Mouse (Mus musculus) left cerebral cortex, adult 18-20 months (tissue): Measurements from ENCODE around the gene Snupn. TPM values are rescaled to one million over a fixed set of nuclear protein-coding genes. Genes with fewer than 3 reads are reported as not detected.
"Not testable (repeated sequence)": the region's sequence is repeated elsewhere in the genome, so short reads cannot be mapped to it uniquely, and the experiment has no call there.

Experiments used
- DNase-seq, 2 experiments: peaks; one replicate each; pipeline ENCODE4 v3.0.0; 2021 to 2022; ENCODE audit warnings: low spot score in 2 of 2, mixed read lengths in 1 of 2
- total RNA-seq, 2 experiments: library from RNA; stranded (reverse); gene quantifications; 2 replicates each; pipeline ENCODE4 v1.2.3; 2021

Snupn gene
- total RNA-seq, 2 experiments from 2014 or later = 16.1 to 16.7 TPM

GRCm38 (mm10) chr9:56995198-56996027, 44.7 kb downstream of the Snupn start:
- peak; percentile 23 to 52 for DNase-seq

- DNase-seq = peak; percentile 11 to 12
Measured at GRCm38 (mm10) chr9:56996028-56996346, 45.3 kb downstream of the Snupn start.

- not testable (repeated sequence) for DNase-seq
Measured at GRCm38 (mm10) chr9:56997206-56997605, 46.5 kb downstream of the Snupn start.

- no peak for DNase-seq
Measured at GRCm38 (mm10) chr9:57003011-57003410, 52.3 kb downstream of the Snupn start.

- DNase-seq = no peak
Measured at GRCm38 (mm10) chr9:57012393-57012792, 61.7 kb downstream of the Snupn start.

- DNase-seq = no peak
Measured at GRCm38 (mm10) chr9:57012895-57013294, 62.2 kb downstream of the Snupn start.

- DNase-seq = no peak
Measured at GRCm38 (mm10) chr9:57013756-57014155, 63.1 kb downstream of the Snupn start.

- DNase-seq = no peak
Measured at GRCm38 (mm10) chr9:57014766-57015165, 64.1 kb downstream of the Snupn start.

- no peak for DNase-seq
Measured at GRCm38 (mm10) chr9:57017631-57018030, 67.0 kb downstream of the Snupn start.

GRCm38 (mm10) chr9:57031756-57032155, 81.1 kb downstream of the Snupn start:
- peak; percentile 25 to 29 for DNase-seq

Other genes starting within 250 kb of the Snupn start
- 100 to 1,000 TPM; 440 to 456 TPM for gene Lingo1, start 154.4 kb upstream of the Snupn start, total RNA-seq
- gene Odf3l1, start 86.2 kb upstream of the Snupn start, total RNA-seq = not detected
- 10 to 100 TPM; 11.1 to 12.9 TPM for gene Cspg4, start 85.8 kb upstream of the Snupn start, total RNA-seq
- 1 to 10 TPM; 6.8 to 7.4 TPM for gene Snx33, start 22.5 kb upstream of the Snupn start, total RNA-seq
- gene Imp3, start 13.4 kb upstream of the Snupn start, total RNA-seq = 10 to 100 TPM; 47.6 to 52.3 TPM
- gene Ptpn9, start 44.0 kb downstream of the Snupn start, total RNA-seq = 10 to 100 TPM; 33.8 to 34.5 TPM
- 10 to 100 TPM; 32.3 to 34.7 TPM for gene Sin3a, start 121.2 kb downstream of the Snupn start, total RNA-seq
- 100 to 1,000 TPM; 127 to 138 TPM for gene Man2c1, start 179.8 kb downstream of the Snupn start, total RNA-seq
- gene Neil1, start 197.4 kb downstream of the Snupn start, total RNA-seq = 1 to 10 TPM; 8.5 TPM
- gene Commd4, start 207.5 kb downstream of the Snupn start, total RNA-seq = 10 to 100 TPM; 80.9 to 92.2 TPM